Mouse (Mus musculus) MEL (cell line): Measurements from ENCODE around the gene Gpc5.

Experiments
- CTCF ChIP-seq, 3 experiments: IDR thresholded peaks in 2 of 3; conservative IDR thresholded peaks in 1 of 3; 2 replicates each; pipeline ENCODE4 v1.5.1; 2011 to 2012; ENCODE audit warnings: low read length in 3 of 3, low read depth in 2 of 3, mild to moderate bottlenecking in 2 of 3, improper control_type of control experiment in 1 of 3, inconsistent platforms in 1 of 3, mixed read lengths in 1 of 3, moderate library complexity in 1 of 3; ENCODE audit not compliant: control insufficient read depth in 1 of 3, insufficient read depth in 1 of 3, poor library complexity in 1 of 3, severe bottlenecking in 1 of 3
- GATA1 ChIP-seq: IDR thresholded peaks from 2 replicates; pipeline ENCODE4 v1.6.1; 2011; ENCODE audit warnings: low read depth, low read length, improper control_type of control experiment
- HCFC1 ChIP-seq: IDR thresholded peaks from 2 replicates; pipeline ENCODE4 v1.6.1; 2012; ENCODE audit warnings: low read depth, mild to moderate bottlenecking, inconsistent platforms, low read length, improper control_type of control experiment, moderate library complexity
- MEF2A ChIP-seq: IDR thresholded peaks from 2 replicates; pipeline ENCODE4 v1.6.1; 2014; ENCODE audit warnings: low read depth, mild to moderate bottlenecking, inconsistent platforms, low read length, improper control_type of control experiment; ENCODE audit not compliant: poor library complexity, insufficient replicate concordance, severe bottlenecking; ENCODE audit errors: extremely low read depth
- POLR2A ChIP-seq, 2 experiments: IDR thresholded peaks; 2 replicates each; pipeline ENCODE4 v1.6.1; 2011 to 2012; ENCODE audit warnings: low read length in 2 of 2, mild to moderate bottlenecking in 2 of 2, control low read depth in 1 of 2, improper control_type of control experiment in 1 of 2, low read depth in 1 of 2, moderate library complexity in 1 of 2; ENCODE audit not compliant: control insufficient read depth in 1 of 2, insufficient read depth in 1 of 2, poor library complexity in 1 of 2
- POLR2AphosphoS2 ChIP-seq: IDR thresholded peaks from 2 replicates; pipeline ENCODE4 v1.6.1; 2011; ENCODE audit warnings: low read length, improper control_type of control experiment
- SIN3A ChIP-seq: IDR thresholded peaks from 2 replicates; pipeline ENCODE4 v1.6.1; 2012; ENCODE audit warnings: low read length, improper control_type of control experiment, inconsistent platforms
- TAL1 ChIP-seq: IDR thresholded peaks from 2 replicates; pipeline ENCODE4 v1.6.1; 2012; ENCODE audit warnings: mild to moderate bottlenecking, inconsistent platforms, low read length, moderate library complexity, mixed read lengths
- TBP ChIP-seq: IDR thresholded peaks from 2 replicates; pipeline ENCODE4 v1.8.0; 2011; ENCODE audit warnings: low read depth, low read length, improper control_type of control experiment
- TCF12 ChIP-seq: IDR thresholded peaks from 2 replicates; pipeline ENCODE4 v1.6.1; 2014; ENCODE audit warnings: low read depth, mild to moderate bottlenecking, inconsistent platforms, low read length, improper control_type of control experiment, moderate library complexity
- UBTF ChIP-seq: IDR thresholded peaks from 2 replicates; pipeline ENCODE4 v1.6.1; 2012; ENCODE audit warnings: low read depth, mild to moderate bottlenecking, inconsistent platforms, low read length, improper control_type of control experiment, moderate library complexity, borderline replicate concordance; ENCODE audit not compliant: insufficient read depth
- USF1 ChIP-seq: IDR thresholded peaks from 2 replicates; pipeline ENCODE4 v1.6.1; 2014; ENCODE audit warnings: low read depth, mild to moderate bottlenecking, inconsistent platforms, low read length, improper control_type of control experiment, moderate library complexity
- ZC3H11A ChIP-seq: IDR thresholded peaks from 2 replicates; pipeline ENCODE4 v1.6.1; 2012; ENCODE audit warnings: low read depth, mild to moderate bottlenecking, inconsistent platforms, low read length, improper control_type of control experiment

DNA sequence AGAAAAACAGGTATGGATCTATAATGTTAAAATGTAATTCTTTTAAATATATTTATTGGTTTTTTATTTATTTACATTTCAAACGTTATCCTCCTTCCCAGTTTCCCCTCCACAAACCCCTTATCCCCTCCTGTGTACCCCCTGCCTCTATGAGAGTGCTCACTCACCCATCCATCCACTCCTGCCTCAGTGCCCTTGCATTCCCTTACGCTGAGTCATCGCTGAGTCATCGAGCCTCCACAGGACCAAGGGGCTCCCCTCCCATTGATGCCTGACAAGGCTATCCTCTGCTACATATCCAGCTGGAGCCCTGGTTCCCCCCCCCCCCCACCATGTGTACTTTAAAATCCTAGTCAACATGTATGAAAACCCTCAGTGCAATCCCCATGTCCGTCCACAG is 738.5 kb downstream of the Gpc5 start:
- TF ChIP-seq GATA1, result no peak
- no peak for TF ChIP-seq TCF12
- TF ChIP-seq TAL1, result no peak
- no peak for TF ChIP-seq POLR2AphosphoS2
- no peak for TF ChIP-seq USF1
- TF ChIP-seq CTCF (IDR thresholded peaks at IDR 0.05 in 2 of 3, conservative IDR thresholded peaks at IDR 0.05 in 1 of 3; ENCODE audit: control insufficient read depth in 1 of 3, insufficient read depth in 1 of 3, low read depth in 2 of 3, low read length in 3 of 3, poor library complexity in 1 of 3, severe bottlenecking in 1 of 3), result no peak
- no peak for TF ChIP-seq TBP
- no peak for TF ChIP-seq UBTF
- no peak for TF ChIP-seq HCFC1
- TF ChIP-seq ZC3H11A, result no peak
- TF ChIP-seq MEF2A, result no peak
- no peak for TF ChIP-seq SIN3A
- TF ChIP-seq POLR2A (IDR thresholded peaks at IDR 0.05; ENCODE audit: control insufficient read depth in 1 of 2, insufficient read depth in 1 of 2, low read depth in 1 of 2, low read length in 2 of 2, poor library complexity in 1 of 2), result no peak
